ENCODE assay signal across 1 mouse cellular context in genomic region chr2:155356971-155357591, GRCm38 (mm10).
TF ChIP-seq lines count a peak whose summit lies in the region.

Pigu (minus strand) TSS chr2:155357430.

TF ChIP-seq in CH12.LX, 34 proteins besides CTCF, POLR2A, EP300 and RAD21 (continued from another document):
- no peak for TF ChIP-seq ZC3H11A (IDR thresholded peaks at IDR 0.05; ENCODE audit: low read depth, low read length)
- no peak for TF ChIP-seq MEF2A (IDR thresholded peaks at IDR 0.05; ENCODE audit: borderline replicate concordance, low read depth, low read length)
- TF ChIP-seq ELF1 (IDR thresholded peaks at IDR 0.05; ENCODE audit: low read depth, low read length) = peak; percentile 99
- TF ChIP-seq TCF12 (IDR thresholded peaks at IDR 0.05; ENCODE audit: low read depth, low read length) = peak; percentile 87
- peak; percentile 94 for TF ChIP-seq SIN3A (IDR thresholded peaks at IDR 0.05; ENCODE audit: low read length)
- no peak; the same call in 1 of the 2 replicates for TF ChIP-seq CHD1 (IDR thresholded peaks at IDR 0.05; ENCODE audit: low read depth, low read length)
- TF ChIP-seq KAT2A (IDR thresholded peaks at IDR 0.05; ENCODE audit: insufficient replicate concordance, low read length) = peak; percentile 98
- peak; percentile 72 for TF ChIP-seq MYC (IDR thresholded peaks at IDR 0.05; ENCODE audit: low read depth, low read length)
- peak; percentile 70; the same call in 1 of the 2 replicates for TF ChIP-seq POLR2AphosphoS2 (IDR thresholded peaks at IDR 0.05; ENCODE audit: low read depth, low read length)
- no peak for TF ChIP-seq BHLHE40 (IDR thresholded peaks at IDR 0.05; ENCODE audit: low read depth, low read length)
- TF ChIP-seq NRF1 (IDR thresholded peaks at IDR 0.05; ENCODE audit: low read depth, low read length) = peak; percentile 79
TF ChIP-seq in CH12.LX: peak in this region for 14.
